Mouse (Mus musculus) urinary bladder, postnatal 4 days (tissue): ENCODE results near the gene Plac1.

ENCODE experiments used
- DNase-seq, 2 experiments: peaks; one replicate each; pipeline ENCODE4 v3.0.0; 2021 to 2022; ENCODE audit warnings: low spot score in 2 of 2

The Plac1 gene

GRCm38 (mm10) chrX:53197681-53198080, 42.2 kb downstream of the Plac1 start:
- no peak for DNase-seq

- no peak for DNase-seq
Measured at GRCm38 (mm10) chrX:53196392-53196791, 43.5 kb downstream of the Plac1 start.

DNA sequence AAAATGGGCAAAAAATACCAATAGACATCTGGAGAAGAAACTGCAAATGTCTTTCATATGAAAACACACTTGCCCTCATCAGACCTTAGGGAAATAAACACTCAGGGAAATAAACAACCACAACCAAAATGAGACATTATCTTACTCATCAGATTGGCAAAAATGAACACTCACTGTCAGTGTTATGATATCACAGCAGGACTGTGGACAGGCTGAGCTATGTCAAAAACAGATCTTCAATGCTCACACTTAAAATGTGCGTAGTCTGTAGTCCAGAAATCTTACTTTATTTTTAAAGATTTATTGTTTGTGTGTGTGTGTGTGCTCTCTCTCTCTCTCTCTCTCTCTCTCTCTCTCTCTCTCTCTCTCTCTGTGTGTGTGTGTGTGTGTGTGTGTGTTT, 51.2 kb downstream of the Plac1 start:
- DNase-seq: no peak

- no peak for DNase-seq
Measured at GRCm38 (mm10) chrX:53179801-53180200, 60.1 kb downstream of the Plac1 start.

DNA sequence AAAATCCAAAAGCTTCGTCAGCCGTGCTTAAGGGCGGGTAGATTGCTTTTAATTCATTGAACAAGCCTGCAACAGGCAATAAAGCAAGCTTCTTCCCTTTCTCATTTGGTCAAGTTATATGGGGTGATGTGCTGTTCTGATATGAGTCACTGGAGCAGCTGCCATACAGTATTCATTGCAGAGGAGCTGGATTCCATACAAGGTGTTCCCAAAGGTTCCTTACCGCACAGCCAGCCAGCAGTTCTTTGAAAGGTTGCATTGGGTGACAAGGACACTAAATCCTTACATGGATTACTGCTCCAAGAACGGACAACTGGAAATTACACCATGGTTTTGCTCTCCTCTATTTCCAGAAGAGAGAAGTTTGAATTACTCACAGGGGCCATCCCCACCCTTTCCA, 63.6 kb downstream of the Plac1 start:
- no peak for DNase-seq

DNA sequence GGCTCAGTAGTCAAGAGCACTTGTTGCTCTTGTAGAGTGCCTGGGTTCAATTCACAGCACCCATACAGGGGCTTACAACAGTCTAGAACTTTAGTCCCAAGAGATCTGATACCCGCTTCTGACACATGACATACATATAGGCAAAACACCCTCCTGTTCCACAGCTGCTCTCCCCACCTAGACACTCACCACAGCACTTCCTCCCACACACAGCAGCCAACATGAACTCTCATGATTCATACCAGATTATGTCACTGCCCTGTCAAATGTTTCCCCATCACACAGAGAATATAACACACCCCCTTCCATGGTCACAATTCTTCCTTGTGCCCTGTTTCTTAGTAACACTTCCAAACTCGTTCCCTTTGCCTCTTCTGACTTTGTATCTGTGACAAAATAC, 71.3 kb downstream of the Plac1 start:
- no peak for DNase-seq

DNA sequence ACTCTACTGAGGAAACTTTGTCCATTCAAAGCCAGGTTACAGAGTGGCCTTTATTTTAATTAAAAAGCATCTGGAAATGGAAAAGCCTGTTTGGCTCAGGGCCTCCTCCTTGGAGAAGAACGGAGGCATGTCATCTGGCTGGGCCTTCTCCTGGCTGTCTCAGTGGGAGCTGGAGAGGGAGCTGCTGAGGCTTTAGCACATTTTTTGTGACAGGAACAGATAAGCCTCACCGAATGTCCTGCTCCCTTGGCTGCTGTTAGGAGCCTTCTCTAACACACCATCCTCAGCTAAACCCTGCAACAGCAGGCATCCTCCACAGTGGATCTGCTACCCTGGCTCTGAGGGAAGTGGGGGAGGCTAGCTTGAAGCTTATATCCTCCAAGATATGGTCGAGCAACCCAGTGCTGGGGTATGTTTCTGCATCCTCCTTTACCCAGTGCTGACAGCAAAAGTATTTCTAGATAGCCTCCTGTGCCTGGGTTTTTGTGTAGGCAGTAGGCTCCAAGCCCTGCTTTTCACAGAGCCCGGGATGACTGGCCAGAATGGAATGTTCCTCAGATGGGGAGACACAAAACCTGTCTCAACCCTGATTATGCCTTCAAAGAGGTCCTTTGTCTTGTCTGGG, 72.9 kb downstream of the Plac1 start:
- peak in 1 of 2 experiments; percentile 17 for DNase-seq

- no peak for DNase-seq
Measured at GRCm38 (mm10) chrX:53166251-53166900, 73.5 kb downstream of the Plac1 start.

GRCm38 (mm10) chrX:53162589-53162988, 77.3 kb downstream of the Plac1 start:
- DNase-seq: no peak

GRCm38 (mm10) chrX:53161583-53161982, 78.3 kb downstream of the Plac1 start:
- no peak for DNase-seq

DNA sequence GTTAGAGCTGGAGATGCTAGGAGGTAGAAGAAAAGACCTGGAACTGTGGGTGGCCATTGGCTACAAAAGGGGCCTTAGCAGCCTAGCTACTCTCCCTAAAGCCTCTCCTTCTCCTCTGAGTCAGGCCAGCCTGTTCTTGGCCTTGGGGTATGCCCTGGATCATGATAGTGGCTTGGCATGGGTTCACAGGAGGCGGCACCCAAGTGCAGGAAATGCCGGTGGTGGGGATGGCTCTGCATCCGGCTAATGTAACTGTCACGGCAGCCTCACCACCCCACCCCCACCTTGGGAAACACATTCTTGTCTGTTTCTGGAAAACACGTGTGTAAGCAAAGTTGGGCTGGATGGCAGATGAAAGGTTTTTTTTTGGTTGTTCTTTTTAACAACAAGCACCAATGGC, 78.8 kb downstream of the Plac1 start:
- DNase-seq: peak in 1 of 2 experiments; percentile 37

- no peak for DNase-seq
Measured at GRCm38 (mm10) chrX:53148039-53148438, 91.9 kb downstream of the Plac1 start.

DNA sequence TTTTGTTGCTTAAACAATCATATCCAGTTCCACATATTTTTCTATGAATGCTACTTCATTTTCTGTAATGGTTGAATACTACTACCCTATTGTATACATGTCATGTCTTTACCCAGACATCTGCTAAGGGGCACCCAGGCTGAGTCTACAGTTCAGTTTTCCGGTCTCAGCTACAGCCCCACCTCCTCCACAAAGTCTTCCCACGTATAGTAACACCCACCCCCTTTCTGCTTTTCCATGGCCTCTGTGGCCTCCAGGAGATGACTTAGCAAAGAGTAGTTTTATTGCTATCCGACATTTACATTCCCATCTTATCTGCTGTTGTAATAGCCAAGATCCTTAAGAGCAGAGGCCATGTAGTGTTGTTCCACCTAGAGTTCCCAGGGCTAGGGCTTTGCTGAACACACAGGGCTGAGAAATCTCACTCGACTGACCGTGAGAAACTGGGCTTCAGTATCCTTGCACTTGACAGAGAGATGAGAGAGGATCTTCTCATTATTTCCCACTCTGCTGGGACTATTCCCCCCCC, 93.5 kb downstream of the Plac1 start:
- no peak for DNase-seq

GRCm38 (mm10) chrX:53139641-53140040, 100.3 kb downstream of the Plac1 start:
- DNase-seq: no peak

- no peak for DNase-seq
Measured at GRCm38 (mm10) chrX:53137066-53137465, 102.8 kb downstream of the Plac1 start.

GRCm38 (mm10) chrX:53129501-53129900, 110.4 kb downstream of the Plac1 start:
- DNase-seq: no peak

GRCm38 (mm10) chrX:53126492-53127033, 113.3 kb downstream of the Plac1 start:
- no peak for DNase-seq

DNA sequence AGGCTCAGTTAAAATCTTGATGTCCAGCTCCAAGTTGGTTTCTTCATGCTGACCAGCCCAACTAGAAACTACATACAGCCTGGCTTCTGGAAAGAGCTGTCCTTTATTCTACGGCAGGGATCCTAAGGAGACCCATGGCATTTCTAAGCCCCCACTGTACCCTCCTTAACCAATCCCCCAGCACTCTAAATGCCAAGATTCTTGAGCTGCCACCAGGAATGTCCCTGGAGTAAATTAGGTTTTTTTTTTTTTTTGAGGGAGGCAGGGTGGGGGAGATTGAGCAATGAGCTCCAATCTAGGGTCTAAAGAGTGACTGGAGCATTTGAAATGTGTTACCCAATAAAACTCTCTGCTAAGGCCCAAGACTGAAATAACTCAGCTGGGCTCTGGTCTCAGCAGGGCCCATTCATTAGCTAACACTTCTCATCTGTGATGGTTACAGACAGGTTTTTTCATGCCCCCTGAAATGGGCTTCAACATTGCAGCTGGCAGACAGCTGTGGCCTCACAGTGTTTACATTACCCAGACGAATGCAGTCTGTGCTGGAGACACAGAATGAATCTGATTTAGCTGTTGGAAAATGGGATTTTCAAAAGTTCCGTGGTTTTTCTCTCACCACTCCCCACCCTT, 114.0 kb downstream of the Plac1 start:
- no peak for DNase-seq

- no peak for DNase-seq
Measured at GRCm38 (mm10) chrX:53123562-53123961, 116.3 kb downstream of the Plac1 start.

DNA sequence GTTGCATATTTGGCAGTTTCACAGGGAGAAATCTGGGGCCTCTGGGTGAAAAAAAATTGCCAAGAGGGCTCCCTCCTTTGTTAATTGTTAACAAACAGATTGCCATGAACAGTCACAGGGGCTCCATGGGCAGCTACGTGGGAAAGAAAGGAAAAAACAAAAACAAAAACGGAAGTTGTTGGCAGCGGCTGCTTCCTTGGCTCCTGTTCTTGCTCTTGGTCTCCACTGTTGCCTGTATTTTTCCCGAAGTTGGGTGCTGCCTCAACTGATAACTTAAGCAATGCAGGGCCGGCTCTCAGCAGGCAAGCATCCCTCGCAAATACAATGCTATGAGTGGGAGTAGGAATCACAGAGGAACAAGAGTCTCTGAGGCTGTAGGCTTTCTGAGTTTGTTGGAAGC, 121.3 kb downstream of the Plac1 start:
- no peak for DNase-seq

DNA sequence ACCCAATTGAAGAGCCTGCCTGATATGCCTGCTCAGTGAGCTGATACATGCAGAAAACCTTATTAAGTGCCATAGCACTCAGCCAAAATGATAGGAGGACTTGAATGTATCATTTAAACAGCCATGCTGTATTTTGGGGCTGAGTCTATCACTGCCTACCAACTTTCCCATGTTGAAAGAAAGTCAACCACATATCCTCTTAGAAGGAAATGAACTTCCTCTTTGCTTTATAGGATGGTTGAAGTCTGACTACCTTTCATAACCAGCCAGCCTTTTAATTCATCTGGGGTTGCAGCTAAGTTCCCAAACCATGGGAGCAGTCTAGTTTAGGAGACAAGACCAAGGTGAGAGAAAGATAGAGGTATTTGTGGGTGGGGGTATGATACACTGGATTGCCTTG, 121.9 kb downstream of the Plac1 start:
- no peak for DNase-seq

DNA sequence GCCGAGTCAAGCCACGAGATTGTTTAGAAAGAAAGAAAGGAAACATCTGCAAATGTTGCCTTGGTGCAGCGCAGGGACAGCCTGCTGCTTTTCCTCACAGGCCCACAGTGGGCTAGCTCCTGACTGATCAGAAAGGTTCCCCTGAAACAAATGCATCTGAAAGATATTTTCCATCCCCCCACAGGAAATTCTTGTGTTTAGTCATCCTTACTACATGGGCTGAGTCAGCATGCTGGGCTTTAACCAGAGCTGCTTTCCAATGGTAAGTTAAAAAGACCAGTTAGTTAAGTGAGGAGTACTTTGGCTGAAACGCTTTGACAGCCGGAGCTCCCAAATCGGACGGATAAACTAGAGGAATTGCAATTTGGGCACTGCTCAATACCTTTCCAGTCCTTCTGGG, 124.9 kb downstream of the Plac1 start:
- DNase-seq: no peak

- DNase-seq: no peak
Measured at GRCm38 (mm10) chrX:53110142-53110541, 129.8 kb downstream of the Plac1 start.
